Mouse (Mus musculus) thymus, postnatal 36 days (tissue): Measurements from ENCODE around the gene Skida1.

Experiments used
- DNase-seq, 2 experiments: peaks; one replicate each; pipeline ENCODE4 v3.0.0; 2022; ENCODE audit warnings: mixed read lengths in 2 of 2

The Skida1 gene

GRCm38 (mm10) chr2:18012866-18013265, 36.0 kb downstream of the Skida1 start:
- no peak for DNase-seq

- DNase-seq = no peak
Measured at GRCm38 (mm10) chr2:18011226-18011625, 37.6 kb downstream of the Skida1 start.

DNA sequence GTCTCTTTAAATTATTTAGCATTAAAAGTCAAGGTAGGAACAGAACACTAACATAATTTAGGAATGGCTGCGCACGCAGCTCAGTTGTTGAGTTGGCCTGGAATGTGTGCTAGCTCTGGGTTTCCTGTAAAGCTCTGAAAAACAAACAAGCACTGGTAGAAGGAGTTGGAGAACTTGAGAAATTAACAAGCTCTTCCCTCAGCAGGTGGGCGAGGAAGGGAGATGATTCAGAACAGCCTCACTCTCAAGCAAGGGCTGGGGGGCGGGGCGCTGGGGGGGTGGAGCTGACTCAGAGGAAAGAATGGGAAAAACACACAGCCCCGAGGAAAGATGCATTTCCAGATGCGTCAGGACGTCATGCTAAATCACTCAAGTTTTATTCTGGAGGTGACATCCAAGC, 43.7 kb downstream of the Skida1 start:
- DNase-seq = no peak

- no peak for DNase-seq
Measured at GRCm38 (mm10) chr2:18004286-18004685, 44.6 kb downstream of the Skida1 start.

DNA sequence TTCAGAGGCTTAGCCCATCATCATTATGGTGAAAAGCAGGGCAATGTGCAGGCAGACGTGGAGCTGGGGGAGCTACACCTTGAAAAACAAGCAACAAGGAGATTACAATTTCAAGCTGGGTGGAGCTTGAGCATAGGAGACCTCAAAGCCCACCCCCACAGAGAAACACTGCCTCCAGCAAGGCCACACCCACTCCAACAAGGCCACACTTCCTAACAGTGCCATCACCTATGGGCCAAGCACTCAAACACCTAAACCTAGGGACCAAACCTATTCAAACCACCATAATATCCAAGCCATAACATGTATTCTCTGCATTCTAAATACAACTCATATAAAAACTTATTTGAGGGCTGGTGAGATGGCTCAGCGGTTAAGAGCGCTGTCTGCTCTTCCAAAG, 46.5 kb downstream of the Skida1 start:
- no peak for DNase-seq

GRCm38 (mm10) chr2:17996858-17997257, 52.0 kb downstream of the Skida1 start, which contains the start of gene H2al2a:
TSS of gene H2al2a (minus strand) at chr2:17996958.
- no peak for DNase-seq
